Mouse (Mus musculus) brain, embryonic 14.5 days (tissue): Measurements from ENCODE around the gene Tmem243.

Experiments
- CTCF ChIP-seq: fragments of 200-500 bp; IDR thresholded peaks from 2 replicates; pipeline ENCODE4 v1.5.1; 2012; ENCODE audit warnings: inconsistent platforms, mild to moderate bottlenecking, moderate library complexity, borderline replicate concordance; ENCODE audit not compliant: insufficient read depth, insufficient read length; ENCODE audit errors: extremely low read depth
- POLR2A ChIP-seq: fragments of 200-500 bp; IDR thresholded peaks from 2 replicates; pipeline ENCODE4 v1.6.1; 2012; ENCODE audit warnings: mild to moderate bottlenecking, inconsistent platforms, borderline replicate concordance; ENCODE audit not compliant: poor library complexity, insufficient read depth, insufficient read length, severe bottlenecking; ENCODE audit errors: extremely low read depth

GRCm38 (mm10) chr5:9140724-9141123 is 40.3 kb downstream of the Tmem243 start:
- TF ChIP-seq CTCF (no peak), POLR2A (no peak)
